Mouse (Mus musculus) c-Kit-positive CD71-positive TER-119-positive erythroid progenitor cells, embryonic 14.5 days (primary cell): ENCODE results near the gene Ccdc124.

ENCODE experiments used
- DNase-seq: peaks from one replicate; pipeline ENCODE4 v3.0.0-alpha.2; 2013; ENCODE audit warnings: low spot score

Ccdc124 gene

DNA sequence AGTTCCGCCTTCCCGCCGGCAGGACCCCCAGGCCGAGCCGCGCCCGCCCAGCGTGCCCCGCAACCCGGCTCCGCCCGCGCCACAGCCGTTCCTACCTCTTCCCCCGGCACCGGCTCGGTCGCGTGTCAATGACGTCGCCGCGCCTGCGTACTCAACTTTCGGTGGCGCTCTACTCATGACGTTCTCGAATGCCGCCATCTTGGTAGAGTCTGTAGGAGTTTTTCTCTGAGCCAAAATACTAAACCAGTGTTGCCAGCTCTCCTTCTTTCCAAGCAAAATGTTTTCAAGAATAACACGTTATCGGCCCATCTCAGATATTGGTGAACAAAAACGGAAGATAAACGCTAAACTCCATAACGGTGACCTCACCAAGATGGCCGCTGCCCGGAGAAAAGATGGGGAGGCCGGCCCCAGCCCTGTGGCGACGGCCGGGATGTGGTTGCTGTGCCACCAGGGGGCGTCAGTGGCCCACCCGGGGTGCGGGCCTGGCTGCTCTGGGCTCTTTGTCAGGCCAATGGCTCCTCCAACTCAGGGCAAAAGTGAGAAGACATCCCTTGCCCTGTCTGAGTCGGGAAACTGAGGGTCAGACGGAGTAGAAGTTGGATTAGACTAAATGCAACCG lies at the start of gene Ccdc124:
TSS of gene Ccdc124 (minus strand) at position 572 of the 622 bp plus-strand sequence.
- peak; percentile 95 for DNase-seq

GRCm38 (mm10) chr8:70920049-70920922 lies 46.6 kb upstream of the Ccdc124 start:
- no peak for DNase-seq

DNA sequence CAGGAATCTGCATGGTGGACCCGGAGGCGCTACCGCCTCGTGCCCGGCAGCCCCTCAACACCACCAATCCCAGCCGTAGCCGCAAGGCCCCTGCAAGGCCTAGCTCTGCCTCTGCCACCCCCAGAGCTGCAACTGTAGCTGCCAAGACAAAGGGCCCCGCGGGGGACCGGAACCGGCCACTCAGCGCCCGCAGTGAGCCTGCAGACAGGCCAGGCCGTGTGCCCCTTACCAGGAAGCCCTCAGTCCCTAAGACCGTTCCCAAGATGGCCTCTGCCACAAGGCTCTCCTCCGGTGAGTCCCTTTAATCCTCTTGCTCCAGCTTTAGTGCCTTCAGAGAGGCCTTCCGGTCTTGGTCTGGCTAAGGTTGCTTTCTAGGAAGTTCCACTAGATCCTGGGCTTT lies 41.0 kb upstream of the Ccdc124 start:
- DNase-seq, result no peak

GRCm38 (mm10) chr8:70913523-70913922 lies 39.8 kb upstream of the Ccdc124 start:
- no peak for DNase-seq

DNA sequence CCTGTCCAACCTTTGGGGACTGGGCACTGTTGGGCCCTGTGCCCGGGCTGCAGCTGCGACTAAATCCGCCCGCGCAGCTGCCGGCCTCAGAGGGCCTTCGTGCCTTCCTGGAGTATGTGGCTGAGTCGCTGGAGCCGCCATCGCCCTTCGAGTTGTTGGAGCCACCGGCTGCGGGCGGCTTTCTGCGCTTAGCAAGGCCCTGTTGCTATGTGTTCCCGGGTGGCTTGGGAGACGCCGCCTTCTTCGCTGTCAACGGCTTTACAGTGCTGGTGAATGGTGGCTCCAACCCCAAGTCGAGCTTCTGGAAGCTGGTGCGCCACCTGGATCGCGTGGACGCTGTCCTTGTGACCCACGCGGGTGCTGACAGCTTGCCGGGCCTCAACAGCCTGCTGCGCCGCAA lies 39.2 kb upstream of the Ccdc124 start:
- no peak for DNase-seq

- DNase-seq, result no peak
Measured at GRCm38 (mm10) chr8:70911596-70911995, 37.9 kb upstream of the Ccdc124 start.

- DNase-seq, result no peak
Measured at GRCm38 (mm10) chr8:70907518-70907917, 33.8 kb upstream of the Ccdc124 start.

DNA sequence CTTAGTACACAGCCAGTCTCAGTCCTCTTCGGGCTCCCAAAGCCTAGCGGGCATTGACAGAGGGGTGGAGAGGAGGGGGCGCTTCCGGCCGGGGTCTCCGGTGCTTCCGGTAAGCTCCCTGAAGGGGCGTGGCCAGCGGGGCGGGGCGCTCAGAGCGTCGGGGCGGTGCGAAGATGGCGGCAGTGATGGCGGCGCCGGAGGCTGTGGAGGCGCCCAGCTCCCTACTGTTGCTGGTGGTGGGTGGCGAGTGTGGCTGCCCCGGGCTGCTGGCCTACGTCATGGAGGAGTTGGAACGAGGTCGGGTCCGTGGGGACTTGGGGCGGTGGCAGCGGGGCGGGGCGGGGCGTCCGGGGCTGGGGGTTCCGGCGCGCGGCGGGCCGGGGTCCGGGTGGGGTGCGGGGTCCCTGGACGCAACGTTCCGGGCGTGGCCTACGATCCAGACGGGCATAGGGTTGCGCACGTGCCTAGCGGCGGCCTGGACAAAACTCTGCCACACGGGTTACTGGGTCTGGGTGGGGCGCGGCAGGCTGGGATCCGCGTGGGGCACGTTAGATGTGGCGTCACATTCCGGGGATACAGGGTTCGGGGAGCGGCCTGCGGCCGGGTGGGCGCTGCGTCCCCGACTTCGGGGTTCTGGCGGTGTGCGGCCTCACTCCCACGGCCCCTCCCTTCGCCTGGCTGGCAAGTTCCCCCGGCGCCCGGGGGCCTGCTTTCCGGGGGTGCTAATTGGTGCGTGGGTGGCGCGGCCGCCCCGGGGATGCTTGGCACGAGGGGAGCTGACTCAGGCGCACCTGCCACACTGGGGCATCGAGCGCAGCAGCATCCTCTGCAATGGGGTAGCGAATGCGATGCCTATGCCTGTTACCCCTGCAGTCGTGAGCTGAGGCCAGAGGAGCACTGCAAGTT lies 32.3 kb upstream of the Ccdc124 start, which contains the start of gene Map1s:
TSS of gene Map1s (plus strand) at position 102 of the 906 bp plus-strand sequence.
- no peak for DNase-seq

DNA sequence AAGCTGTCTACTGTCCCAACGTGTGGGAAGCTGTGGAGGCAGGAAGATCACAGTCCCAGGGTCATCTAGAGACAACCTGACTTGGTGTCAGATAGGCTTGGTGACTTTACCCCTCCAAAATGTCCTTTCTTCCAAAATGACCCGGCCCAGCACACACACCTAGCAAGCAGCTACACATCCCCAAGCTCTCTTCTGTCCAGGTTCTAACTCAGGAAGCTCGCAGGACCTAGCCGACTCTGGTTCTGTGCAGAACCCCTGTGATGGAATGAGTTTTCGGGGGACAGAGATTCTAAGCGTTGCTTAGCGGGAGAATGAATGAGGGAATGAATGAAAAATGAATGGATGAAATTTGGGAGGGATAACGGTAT lies 31.7 kb upstream of the Ccdc124 start:
- DNase-seq, result no peak

DNA sequence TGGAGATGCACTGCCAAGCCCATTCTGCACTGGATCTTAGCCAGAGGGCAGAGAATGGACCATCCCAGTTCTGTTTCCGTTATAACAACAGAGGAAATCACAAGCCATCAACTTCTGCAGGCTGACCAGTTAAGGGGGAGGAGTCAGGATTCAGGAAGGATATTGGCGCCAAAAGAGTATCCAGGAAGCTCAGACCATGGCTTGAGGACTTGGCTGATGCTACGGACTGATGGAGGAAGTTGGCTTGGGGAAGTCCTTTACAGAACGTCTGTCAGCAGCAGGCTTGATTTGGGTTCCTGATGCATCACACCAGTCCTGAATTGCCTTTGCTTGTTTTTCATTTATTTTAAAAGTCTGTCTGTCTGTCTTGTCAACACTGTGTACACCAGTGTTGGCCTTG lies 30.8 kb upstream of the Ccdc124 start:
- DNase-seq, result no peak

- DNase-seq, result no peak
Measured at GRCm38 (mm10) chr8:70903582-70903981, 29.8 kb upstream of the Ccdc124 start.

GRCm38 (mm10) chr8:70903112-70903511 lies 29.4 kb upstream of the Ccdc124 start:
- no peak for DNase-seq

GRCm38 (mm10) chr8:70902211-70902610 lies 28.5 kb upstream of the Ccdc124 start:
- no peak for DNase-seq

GRCm38 (mm10) chr8:70900872-70901387 lies 27.2 kb upstream of the Ccdc124 start:
- no peak for DNase-seq

- no peak for DNase-seq
Measured at GRCm38 (mm10) chr8:70899226-70899625, 25.5 kb upstream of the Ccdc124 start.

DNA sequence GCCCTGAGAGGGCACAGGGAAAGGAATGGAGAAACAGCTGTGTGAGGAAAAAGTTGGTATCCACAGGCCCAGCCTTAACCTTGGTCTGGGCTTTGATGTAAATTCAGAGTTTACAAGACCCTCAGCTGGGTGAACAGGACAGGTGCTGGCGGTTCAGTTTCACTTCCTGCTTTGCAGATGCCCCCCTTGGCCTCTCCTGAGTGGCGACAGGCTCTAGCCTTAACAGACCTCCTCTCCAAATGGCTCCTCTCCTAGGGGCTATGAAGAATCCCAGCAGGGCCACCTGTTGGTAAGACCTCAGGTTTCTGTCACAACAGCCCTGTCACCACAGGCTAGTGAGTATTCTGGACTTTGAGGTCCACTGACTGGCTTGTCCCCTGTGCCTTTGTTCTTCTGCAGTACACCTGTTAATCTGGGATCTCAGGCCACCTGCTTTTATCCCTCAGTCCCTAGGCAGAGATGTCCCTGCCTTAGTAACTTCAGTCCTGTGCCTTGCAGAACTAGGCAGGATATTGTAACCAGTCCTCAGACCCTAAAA lies 25.0 kb upstream of the Ccdc124 start:
- no peak for DNase-seq

DNA sequence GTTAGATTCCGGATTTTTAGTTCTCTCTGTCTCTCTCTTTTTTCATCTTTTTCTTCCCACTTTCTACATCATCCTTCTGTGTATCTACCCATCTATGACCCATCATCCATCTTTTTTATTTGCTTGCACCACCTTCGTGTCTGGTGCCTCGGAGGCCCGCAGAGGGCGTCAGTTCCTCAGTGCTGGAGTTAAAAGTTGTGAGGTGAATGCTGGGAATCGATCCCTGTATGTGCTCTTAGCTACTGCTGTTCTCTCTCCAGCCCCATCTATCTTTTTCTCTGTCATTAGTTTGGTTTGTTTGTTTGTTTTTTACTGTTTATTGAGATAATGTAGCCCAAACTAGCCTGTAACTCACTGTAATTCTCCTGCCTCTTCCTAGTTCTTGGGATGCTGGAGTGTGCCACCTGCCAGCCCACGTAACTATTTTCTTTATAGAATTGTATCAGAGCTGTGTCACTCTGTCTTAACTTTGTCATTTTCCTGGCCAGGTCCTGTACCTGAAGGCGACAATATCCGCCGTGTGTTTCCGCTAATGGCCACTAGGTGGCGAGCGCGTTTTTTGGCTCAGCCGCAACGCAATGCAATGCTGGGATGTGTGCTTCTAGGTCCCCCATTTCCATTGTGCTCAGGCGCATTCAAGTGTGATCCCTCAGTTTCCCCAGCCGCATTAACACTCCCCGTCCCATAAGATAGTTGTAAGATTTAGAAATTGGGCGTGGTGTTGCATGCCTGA lies 24.1 kb upstream of the Ccdc124 start:
- DNase-seq, result peak; percentile 83

GRCm38 (mm10) chr8:70897021-70897680 lies 23.4 kb upstream of the Ccdc124 start, which contains the start of gene Rpl18a:
Gene Rpl18a (minus strand): TSS chr8:70897412.
- peak; percentile 98 for DNase-seq

GRCm38 (mm10) chr8:70896316-70897020 lies 22.7 kb upstream of the Ccdc124 start:
- DNase-seq, result no peak
